Mouse (Mus musculus) hindbrain, embryonic 11.5 days (tissue): Measurements from ENCODE around the gene Paqr5. TPM values are rescaled to one million over a fixed set of nuclear protein-coding genes. Genes with fewer than 3 reads are reported as not detected.
A peak's percentile ranks its signal among the peaks of the same experiment; 100 is the strongest.

Source experiments
- ATAC-seq: fragments of 200-750 bp; cut with Nextera tagmentation; 2 replicates; pipeline ENCODE4 v1.8.0; 2017; ENCODE audit warnings: mild to moderate bottlenecking, moderate TSS enrichment, moderate library complexity; ENCODE audit not compliant: low FRiP score
- DNase-seq: peaks from one replicate; pipeline ENCODE4 v3.0.0-alpha.2; 2015; ENCODE audit warnings: low spot score
- H3K27ac ChIP-seq: fragments of 300-500 bp; sonication (generic); 2 replicates; pipeline ENCODE4 v1.5.1; 2014; ENCODE audit warnings: mild to moderate bottlenecking, low read depth, low read length
- H3K27me3 ChIP-seq: fragments of 300-500 bp; sonication (generic); 2 replicates; pipeline ENCODE4 v1.6.1; 2014; ENCODE audit warnings: mild to moderate bottlenecking, low read length, moderate library complexity, mixed read lengths; ENCODE audit not compliant: control insufficient read depth, insufficient read depth
- H3K36me3 ChIP-seq: fragments of 300-500 bp; sonication (generic); 2 replicates; pipeline ENCODE4 v1.6.1; 2014; ENCODE audit warnings: mild to moderate bottlenecking, low read length, moderate library complexity, mixed read lengths; ENCODE audit not compliant: control insufficient read depth, insufficient read depth
- H3K4me1 ChIP-seq: fragments of 300-500 bp; sonication (generic); replicated peaks from 2 replicates; pipeline ENCODE4 v1.6.1; 2014; ENCODE audit warnings: low read length, mixed read lengths; ENCODE audit not compliant: control insufficient read depth, insufficient read depth
- H3K4me2 ChIP-seq: fragments of 300-500 bp; sonication (generic); replicated peaks from 2 replicates; pipeline ENCODE4 v1.6.1; 2014; ENCODE audit warnings: mild to moderate bottlenecking, low read depth, low read length
- H3K4me3 ChIP-seq: fragments of 300-500 bp; sonication (generic); 2 replicates; pipeline ENCODE4 v1.5.1; 2014; ENCODE audit warnings: low read depth, low read length
- H3K9ac ChIP-seq: fragments of 300-500 bp; sonication (generic); 2 replicates; pipeline ENCODE4 v1.6.1; 2014; ENCODE audit warnings: low read depth, low read length
- H3K9me3 ChIP-seq: fragments of 300-500 bp; sonication (generic); 2 replicates; pipeline ENCODE4 v1.6.1; 2016; ENCODE audit warnings: low read length; ENCODE audit not compliant: control insufficient read depth
- WGBS: fragments of 180-500 bp; shearing (Covaris S2); extraction: QIAGEN DNeasy Blood & Tissue Kit; methylation state at CpG from one replicate; pipeline ENCODE4 v1.1.7; 2014; 5-methylcytosine and 5-hydroxymethylcytosine counted together
- polyA plus RNA-seq: library from polyadenylated mRNA; unstranded; fragments of >200 nt; fragmentation: Nextera tagmentation; extraction: Ambion mirVana; gene quantifications from 2 replicates; pipeline ENCODE4 v1.2.1, GENCODE M21; 2014

Paqr5 gene
- polyA plus RNA-seq, 1 experiment from 2014 or later, result 1.3 TPM

DNA sequence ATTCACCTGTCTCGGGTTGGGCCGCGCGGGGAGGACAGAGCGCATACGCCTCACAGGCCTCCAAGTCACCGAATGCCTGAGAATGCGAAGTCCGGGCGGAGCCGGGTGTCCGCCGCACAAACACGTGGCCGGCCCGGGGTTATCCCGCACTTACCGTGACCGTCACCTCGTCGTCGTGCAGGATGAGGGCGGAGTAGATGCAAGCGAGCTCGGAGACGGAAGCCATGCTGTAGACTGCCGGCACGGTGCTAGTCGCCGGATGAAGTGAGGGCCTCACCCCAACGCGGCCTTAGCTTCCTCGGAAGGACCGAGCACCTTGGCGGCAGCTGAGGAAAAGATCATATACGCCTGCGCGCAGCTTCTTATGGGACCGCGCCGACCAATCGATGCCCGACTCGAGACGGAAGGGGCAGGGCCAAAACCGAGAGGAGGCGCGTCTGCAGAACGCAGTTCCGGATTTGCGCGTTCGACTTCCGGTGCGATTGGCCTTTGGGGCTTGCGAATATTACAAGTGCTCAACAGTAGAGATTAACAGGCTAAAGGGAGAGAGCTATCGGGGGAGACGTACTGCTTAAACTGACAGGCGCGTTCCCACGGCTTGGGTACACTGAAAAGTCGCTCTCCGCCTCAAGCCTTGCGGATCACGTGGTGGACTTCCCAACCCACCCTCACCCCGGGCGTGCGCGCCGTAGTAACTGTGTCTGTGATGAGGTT is 112.3 kb downstream of the Paqr5 start, which contains the start of gene Rplp1:
TSS of gene Rplp1 (minus strand) at position 340 of the 714 bp plus-strand sequence.
- peak within 1 kb of the TSS; percentile 84 for H3K4me2 ChIP-seq
- no peaks in the 10 kb centered on the region for H3K27me3 ChIP-seq
- 0 out of 2 replicates have a peak, but pooled peaks cover 2% of the 10 kb centered on the region for H3K4me1 ChIP-seq
- peaks cover 4% of the 10 kb centered on the region; the same call in 1 of the 2 replicates for H3K36me3 ChIP-seq
- peak within 1 kb of the TSS; percentile 90 for H3K27ac ChIP-seq
- H3K9me3 ChIP-seq, result no peaks in the 10 kb centered on the region
- DNase-seq, result peak; percentile 96
- peak; percentile 96 for ATAC-seq
- H3K4me3 ChIP-seq, result peak within 1 kb of the TSS; percentile 89
- under 1% methylated on average over 65 of the region's 70 CpGs for WGBS
- H3K9ac ChIP-seq, result peak within 1 kb of the TSS; percentile 85

DNA sequence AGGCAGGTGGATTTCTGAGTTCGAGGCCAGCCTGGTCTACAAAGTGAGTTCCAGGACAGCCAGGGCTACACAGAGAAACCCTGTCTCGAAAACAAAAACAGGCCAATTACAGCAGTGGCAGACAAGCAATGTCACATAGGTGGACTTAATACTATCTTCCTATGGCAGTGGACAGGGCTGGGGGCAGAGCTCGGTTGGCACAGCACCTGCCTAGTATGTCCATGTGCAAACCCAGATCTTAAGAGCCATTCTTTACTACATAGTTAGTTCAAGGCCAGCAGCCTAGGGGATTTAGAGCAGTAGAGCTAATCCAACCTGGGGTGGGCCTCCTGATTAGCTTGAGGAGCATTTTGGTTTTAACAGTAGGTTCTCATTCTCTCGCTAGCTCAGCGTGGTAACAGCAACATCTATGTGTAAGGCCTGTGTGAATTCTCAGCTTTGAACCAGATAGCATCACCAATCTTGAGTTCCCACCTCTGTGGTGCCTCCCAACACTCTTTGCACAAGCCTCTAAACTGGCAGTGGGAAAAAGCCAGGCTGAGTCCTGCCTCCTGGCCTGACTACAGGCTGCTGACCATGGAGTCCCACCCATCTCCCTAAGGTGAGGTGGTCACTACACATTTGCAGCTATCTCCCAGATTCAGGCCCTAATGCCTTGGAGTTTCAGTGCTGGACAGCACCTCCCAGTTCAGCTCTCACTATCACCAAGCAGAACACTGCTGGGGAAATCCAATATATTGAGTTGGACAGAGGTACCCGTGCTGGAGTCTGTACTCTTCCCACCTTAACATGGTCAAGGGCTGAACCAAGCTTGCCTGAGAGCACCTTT is 115.1 kb downstream of the Paqr5 start:
- no peak for ATAC-seq
- 0 out of 2 replicates have a peak, but pooled peaks cover 2% of the 10 kb centered on the region for H3K4me1 ChIP-seq
- no peaks in the 10 kb centered on the region for H3K9me3 ChIP-seq
- no peak overlapping the region for H3K4me3 ChIP-seq
- no peaks in the 10 kb centered on the region for H3K27me3 ChIP-seq
- peaks cover 4% of the 10 kb centered on the region; the same call in 1 of the 2 replicates for H3K36me3 ChIP-seq
- WGBS, result 59% methylated on average over 6 of the region's 6 CpGs
- no peak overlapping the region for H3K4me2 ChIP-seq
- no peak overlapping the region for H3K27ac ChIP-seq
- no peak for DNase-seq
- H3K9ac ChIP-seq, result no peak overlapping the region

DNA sequence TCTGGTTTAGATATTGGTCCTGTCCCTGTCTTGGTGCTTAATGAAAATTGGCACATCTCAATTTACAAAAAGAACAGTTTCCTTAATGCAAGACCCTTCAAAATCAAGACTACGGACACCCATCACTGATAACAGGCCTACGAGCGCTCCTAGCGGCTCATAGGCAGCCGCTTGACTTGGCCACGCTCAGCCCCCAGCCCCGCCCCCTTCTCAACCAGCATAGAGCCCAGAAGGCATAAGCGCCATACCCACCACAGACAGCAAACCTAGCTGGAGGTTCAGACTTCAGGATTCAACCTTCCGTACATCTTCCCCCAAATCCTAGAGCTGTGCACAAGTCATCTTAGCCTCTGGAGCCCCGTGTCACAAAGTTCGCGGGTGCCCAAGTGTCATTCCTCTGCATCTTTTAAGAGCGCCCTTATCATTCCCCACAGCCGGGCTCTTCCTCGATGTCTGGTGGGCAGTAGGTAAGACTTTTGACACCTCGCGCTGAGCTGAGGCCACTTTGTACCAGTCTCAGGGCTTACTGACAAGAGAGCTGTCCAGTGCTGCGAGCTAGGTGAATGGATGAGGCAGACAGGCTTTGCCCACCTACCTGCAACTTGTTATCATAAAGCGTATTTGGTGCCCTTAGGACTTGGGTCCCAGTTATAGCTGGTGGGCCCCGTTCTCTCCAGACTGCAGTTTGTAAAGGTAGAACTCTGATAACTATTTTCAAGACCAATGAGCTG is 116.0 kb downstream of the Paqr5 start:
- Histone ChIP-seq H3K4me2 (no peak overlapping the region), H3K36me3 (peaks cover 4% of the 10 kb centered on the region; the same call in 1 of the 2 replicates), H3K9me3 (no peaks in the 10 kb centered on the region), H3K27ac (no peak overlapping the region), H3K4me1 (0 out of 2 replicates have a peak, but pooled peaks cover 2% of the 10 kb centered on the region), H3K4me3 (no peak overlapping the region), H3K9ac (no peak overlapping the region), H3K27me3 (no peaks in the 10 kb centered on the region)
- WGBS, result 47% methylated on average over 20 of the region's 20 CpGs
- DNase-seq, result peak; percentile 53
- ATAC-seq, result no peak

DNA sequence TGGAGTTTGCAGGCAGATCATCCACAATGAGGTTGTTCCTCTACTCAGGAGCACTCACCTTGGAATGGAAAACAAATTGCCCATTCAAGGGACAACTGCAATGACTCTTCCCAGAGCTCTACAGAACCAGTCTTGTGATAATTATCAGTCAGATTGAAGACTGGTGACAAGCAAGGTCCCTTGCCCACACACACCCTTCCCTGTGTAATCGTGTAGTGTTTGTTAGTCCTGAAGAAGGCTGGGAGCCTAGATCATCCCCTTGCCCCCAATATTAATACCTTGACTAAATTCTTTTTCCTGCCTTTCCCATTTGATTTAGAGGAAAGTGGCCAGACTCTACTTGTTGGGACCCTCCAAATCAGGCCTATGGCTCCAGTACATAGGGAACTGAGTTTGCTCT is 117.0 kb downstream of the Paqr5 start:
- ATAC-seq (no peak), DNase-seq (no peak)
- Histone ChIP-seq H3K4me3 (no peak overlapping the region), H3K9me3 (no peaks in the 10 kb centered on the region), H3K9ac (no peak overlapping the region), H3K27ac (no peak overlapping the region), H3K4me2 (no peak overlapping the region), H3K36me3 (peaks cover 4% of the 10 kb centered on the region; the same call in 1 of the 2 replicates), H3K27me3 (no peaks in the 10 kb centered on the region), H3K4me1 (0 out of 2 replicates have a peak, but pooled peaks cover 2% of the 10 kb centered on the region)
- 93% methylated on average over 1 of the region's 1 CpGs for WGBS

DNA sequence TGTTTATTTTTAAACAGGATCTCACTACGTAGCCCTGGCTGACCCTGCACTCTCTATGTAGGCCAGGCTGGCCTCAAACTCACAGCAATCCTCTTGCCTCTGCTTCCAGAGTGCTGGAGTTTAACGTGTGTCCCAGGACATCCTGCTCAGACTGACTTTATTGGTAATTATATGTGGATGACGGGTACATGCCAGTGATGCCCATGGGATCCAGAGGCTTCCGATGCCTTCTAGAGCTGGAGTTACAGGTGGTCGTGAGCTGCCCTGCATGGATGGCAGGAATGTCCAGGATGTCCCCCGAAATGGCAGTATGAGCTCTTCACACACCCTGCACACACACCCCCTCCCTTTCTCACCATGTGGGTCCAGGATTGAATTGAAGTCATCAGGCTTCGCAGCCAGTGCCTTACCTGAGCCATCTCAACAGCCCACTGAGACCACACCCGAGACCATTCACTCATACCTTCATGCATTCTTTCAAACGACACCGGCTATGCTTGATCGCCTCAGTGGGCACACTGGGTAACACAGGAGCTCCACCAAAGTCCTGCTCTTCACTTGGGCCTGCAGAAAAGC is 117.7 kb downstream of the Paqr5 start:
- no peaks in the 10 kb centered on the region for H3K27me3 ChIP-seq
- 0 out of 2 replicates have a peak, but pooled peaks cover 2% of the 10 kb centered on the region for H3K4me1 ChIP-seq
- WGBS, result 92% methylated on average over 11 of the region's 11 CpGs
- no peaks in the 10 kb centered on the region for H3K9me3 ChIP-seq
- no peak overlapping the region for H3K27ac ChIP-seq
- H3K4me2 ChIP-seq, result no peak overlapping the region
- H3K36me3 ChIP-seq, result peaks cover 4% of the 10 kb centered on the region; the same call in 1 of the 2 replicates
- ATAC-seq (no peak), DNase-seq (no peak)
- H3K9ac ChIP-seq, result no peak overlapping the region
- no peak overlapping the region for H3K4me3 ChIP-seq

DNA sequence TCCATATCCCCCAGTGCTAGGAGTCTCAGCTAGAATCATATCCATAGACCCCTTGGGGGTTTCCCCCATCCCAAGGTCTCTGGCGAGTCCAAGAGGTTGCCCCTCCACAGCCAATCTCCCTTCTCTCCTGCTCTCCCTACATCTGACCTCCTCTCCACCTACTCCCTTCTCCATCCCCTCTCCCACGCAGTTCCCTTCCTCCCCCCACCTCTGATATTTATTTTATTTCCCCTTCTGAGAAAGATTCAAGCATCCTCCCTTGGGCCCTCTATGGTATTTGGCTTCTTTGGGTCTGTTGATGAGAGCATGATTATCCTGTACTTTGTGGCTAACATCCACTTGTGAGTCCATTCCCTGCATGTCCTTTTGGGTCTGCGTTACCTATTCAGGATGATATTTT is 118.3 kb downstream of the Paqr5 start:
- Histone ChIP-seq H3K36me3 (peaks cover 4% of the 10 kb centered on the region; the same call in 1 of the 2 replicates), H3K4me1 (0 out of 2 replicates have a peak, but pooled peaks cover 2% of the 10 kb centered on the region), H3K9me3 (no peaks in the 10 kb centered on the region), H3K27me3 (no peaks in the 10 kb centered on the region), H3K9ac (no peak overlapping the region), H3K4me2 (no peak overlapping the region), H3K27ac (no peak overlapping the region), H3K4me3 (no peak overlapping the region)
- WGBS, result 86% methylated on average over 3 of the region's 3 CpGs
- ATAC-seq (no peak), DNase-seq (no peak)

DNA sequence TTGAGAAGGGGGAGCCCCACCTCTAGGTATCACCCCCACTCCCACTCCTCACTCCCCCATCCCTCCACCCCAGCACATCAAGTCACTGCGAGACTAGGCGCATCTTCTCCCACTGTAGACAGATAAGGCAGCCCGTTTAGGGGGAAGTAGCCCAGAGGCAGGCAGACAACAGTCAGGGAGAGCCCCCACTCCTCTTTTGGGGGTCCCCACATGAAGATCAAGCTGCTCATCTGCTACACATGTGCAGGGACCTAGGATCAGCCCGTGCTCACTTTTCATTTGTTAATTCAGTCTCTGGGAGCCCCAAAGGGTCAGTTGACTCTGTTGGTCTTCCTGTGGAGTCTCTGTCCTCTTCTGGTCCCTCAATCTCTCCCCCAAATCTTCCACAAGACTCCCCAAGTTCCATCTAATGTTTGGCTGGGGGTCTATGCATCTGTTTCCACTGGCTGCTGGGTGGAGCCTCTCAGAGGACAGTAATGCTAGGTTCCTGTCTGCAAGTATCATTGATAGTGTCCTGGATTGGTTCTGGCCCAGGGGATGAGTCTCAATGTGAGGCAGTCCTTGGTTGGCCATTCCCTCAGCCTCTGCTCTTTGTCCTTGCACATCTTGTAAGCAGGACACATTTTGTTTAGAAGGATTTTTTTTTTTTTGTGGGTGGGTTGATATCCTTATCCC is 118.9 kb downstream of the Paqr5 start:
- H3K4me1 ChIP-seq, result 0 out of 2 replicates have a peak, but pooled peaks cover under 1% of the 10 kb centered on the region

More for the DNA sequence above, 118.9 kb downstream of the Paqr5 start:
- H3K36me3 ChIP-seq, result peaks cover 3% of the 10 kb centered on the region; the same call in 1 of the 2 replicates
- no peak for ATAC-seq
- no peak overlapping the region for H3K9ac ChIP-seq
- 82% methylated on average over 4 of the region's 4 CpGs for WGBS
- H3K4me2 ChIP-seq, result no peak overlapping the region
- H3K9me3 ChIP-seq, result no peaks in the 10 kb centered on the region
- H3K27me3 ChIP-seq, result no peaks in the 10 kb centered on the region
- no peak overlapping the region for H3K4me3 ChIP-seq
- no peak for DNase-seq
- H3K27ac ChIP-seq, result no peak overlapping the region
